Comparison of ENCODE assay signal across 8 mouse cellular contexts in genomic region chr9:15493925-15494558, GRCm38 (mm10). TPM values are rescaled to one million over a fixed set of nuclear protein-coding genes. Genes with fewer than 3 reads are reported as not detected.
DNase-seq lines count a peak whose midpoint lies in the region; ATAC-seq and TF ChIP-seq lines count a peak whose summit lies in the region.

No protein-coding gene starts in this region.

- peak overlapping the region; percentile 85 for H3K9ac ChIP-seq in intestine, embryonic 14.5 days (ENCODE audit: low read length)

- peak overlapping the region; percentile 43 for H3K4me3 ChIP-seq in cortical plate, adult 2 months (ENCODE audit: insufficient read depth, low read length)
- H3K4me3 ChIP-seq in intestine, embryonic 14.5 days (ENCODE audit: low read depth, low read length), result peak overlapping the region; percentile 61

- 6% methylated on average over 24 of the region's 37 CpGs for WGBS in intestine, embryonic 14.5 days

- no peak overlapping the region for H3K27ac ChIP-seq in cortical plate, adult 2 months (ENCODE audit: insufficient read depth, low read length)
- peak overlapping the region; percentile 69 for H3K27ac ChIP-seq in intestine, embryonic 14.5 days (ENCODE audit: low read depth)

- TF ChIP-seq CTCF in cortical plate, adult 2 months (IDR thresholded peaks at IDR 0.05; ENCODE audit: extremely low read depth, insufficient read depth, low read length), result 0 out of 2 replicates have a peak, but pooled peaks have one; percentile 17

- ATAC-seq in intestine, embryonic 14.5 days (replicated peaks; ENCODE audit: low FRiP score, low TSS enrichment, low read depth), result peak; percentile 77
- ATAC-seq in megakaryocyte progenitor cell, adult 5-6 weeks (replicated peaks; ENCODE audit: poor library complexity), result peak; percentile 69
- ATAC-seq in erythroid progenitor cell, adult 5-6 weeks (replicated peaks; ENCODE audit: low FRiP score, poor library complexity, severe bottlenecking), result no peak

- no peaks in the 10 kb centered on the region for H3K4me1 ChIP-seq in cortical plate, adult 2 months (ENCODE audit: control insufficient read depth, insufficient read depth, low read length)
- peaks cover 15% of the 10 kb centered on the region; the same call in 1 of the 2 replicates for H3K4me1 ChIP-seq in intestine, embryonic 14.5 days (replicated peaks; ENCODE audit: control insufficient read depth, insufficient read depth, low read length)

- H3K4me2 ChIP-seq in intestine, embryonic 14.5 days (ENCODE audit: low read length), result peak overlapping the region; percentile 72

- peak; percentile 16 for DNase-seq in adipocyte (ENCODE audit: low spot score)
- peak; percentile 37 to 57 for DNase-seq in gastrocnemius, postnatal 36 days
- peak; percentile 87 for DNase-seq in intestine, embryonic 14.5 days (ENCODE audit: low spot score)
- peak; percentile 54 to 55 for DNase-seq in left cerebral cortex, postnatal 25 days (ENCODE audit: low spot score in 2 of 2)
- peak; percentile 43 for DNase-seq in right cerebral cortex, postnatal 25 days

- 0 out of 2 replicates have a peak, but pooled peaks cover 3% of the 10 kb centered on the region for H3K27me3 ChIP-seq in intestine, embryonic 14.5 days (replicated peaks; ENCODE audit: control insufficient read depth, insufficient read depth, low read length)

- no peak for TF ChIP-seq POLR2A in cortical plate, adult 2 months (IDR thresholded peaks at IDR 0.05; ENCODE audit: extremely low read depth, insufficient read depth, low read length)

- intact Hi-C loops in gastrocnemius, postnatal 36 days (cut with DNase I), result loop anchor here (2.0 kb wide), 1 partner anchor 189 kb away; no protein-coding TSS in a partner anchor
- intact Hi-C loops in left cerebral cortex, postnatal 25 days (cut with DNase I), result loop anchor here (1.0 to 10.0 kb wide), 4 partner anchors 118 to 381 kb away; partner anchors contain the start of gene Mtnr1b

- H3K36me3 ChIP-seq in intestine, embryonic 14.5 days (ENCODE audit: control insufficient read depth, insufficient read depth, low read length), result no peaks in the 10 kb centered on the region

- no peaks in the 10 kb centered on the region for H3K9me3 ChIP-seq in intestine, embryonic 14.5 days (ENCODE audit: control insufficient read depth, low read length)

RNA-seq across cellular contexts. Expression of gene Smco4, which starts 0.8 kb away (rescaled TPM):
- 4.0 and 4.2 TPM in 2 replicates for polyA plus RNA-seq in cortical plate, adult 2 months (2012; rRNA removed)
- total RNA-seq in gastrocnemius, postnatal 36 days (2021), result 1 to 10 TPM; 8.2 to 9.0 TPM
- polyA plus RNA-seq in intestine, embryonic 14.5 days (2014; fragmentation: Nextera tagmentation; extraction: Ambion mirVana), result 5.6 and 7.3 TPM in 2 replicates
- 1 to 10 TPM; 3.3 to 4.1 TPM for total RNA-seq in left cerebral cortex, postnatal 25 days (2021)
- total RNA-seq in megakaryocyte progenitor cell, adult 5-6 weeks (2015), result 18.1 and 20.4 TPM in 2 replicates
- 5.0 and 8.0 TPM in 2 replicates for total RNA-seq in megakaryocyte progenitor cell, adult 5-6 weeks (2017)
- total RNA-seq in erythroid progenitor cell, adult 5-6 weeks (2015; ENCODE audit: low replicate concordance), result 3.6 and 9.6 TPM in 2 replicates
- 0.23 and 0.39 TPM in 2 replicates for total RNA-seq in erythroid progenitor cell, adult 5-6 weeks (2017; ENCODE audit: low replicate concordance)

Comparison
In these comparisons a context has a peak if more than half of its experiments do, and no peak if none do; other contexts are left out.
1. DNase-seq: peak in every context shown above with its lines; median percentile 87 in intestine, embryonic 14.5 days; 54 in left cerebral cortex, postnatal 25 days; 47 in gastrocnemius, postnatal 36 days; 43 in right cerebral cortex, postnatal 25 days; 16 in adipocyte.